Mouse (Mus musculus) MEL (cell line): ENCODE data around the gene Sdc3. TPM values are rescaled to one million over a fixed set of nuclear protein-coding genes. Genes with fewer than 3 reads are reported as not detected.

Experiments used
- DNase-seq: peaks from one replicate; pipeline ENCODE4 v3.0.0; 2011; ENCODE audit warnings: low read depth, low spot score
- H3K27ac ChIP-seq: 2 replicates; pipeline ENCODE4 v1.5.1; 2012; ENCODE audit warnings: low read depth, mild to moderate bottlenecking, control low read depth, low read length, moderate library complexity; ENCODE audit not compliant: control insufficient read depth
- H3K27me3 ChIP-seq, 2 experiments: fragments of 150-350 bp in 1 of 2; sonication (generic) in 1 of 2; 2 replicates each; pipeline ENCODE4 v1.6.1; 2012; ENCODE audit warnings: low read length in 2 of 2, mild to moderate bottlenecking in 2 of 2, improper control_type of control experiment in 1 of 2, moderate library complexity in 1 of 2; ENCODE audit not compliant: insufficient read depth in 2 of 2, control insufficient read depth in 1 of 2
- H3K36me3 ChIP-seq, 2 experiments: 2 replicates each; pipeline ENCODE4 v1.6.1; 2012 to 2014; ENCODE audit warnings: low read length in 2 of 2, improper control_type of control experiment in 1 of 2, inconsistent platforms in 1 of 2, mild to moderate bottlenecking in 1 of 2; ENCODE audit not compliant: insufficient read depth in 2 of 2, control insufficient read depth in 1 of 2
- H3K4me1 ChIP-seq, 2 experiments: fragments of 150-350 bp in 1 of 2; sonication (generic) in 1 of 2; 2 replicates each; pipeline ENCODE4 v1.6.1; 2012; ENCODE audit warnings: low read length in 2 of 2, improper control_type of control experiment in 1 of 2, mild to moderate bottlenecking in 1 of 2; ENCODE audit not compliant: insufficient read depth in 2 of 2, control insufficient read depth in 1 of 2
- H3K4me3 ChIP-seq, 2 experiments: fragments of 150-350 bp in 1 of 2; sonication (generic) in 1 of 2; 2 replicates each; pipeline ENCODE4 v1.5.1; 2012; ENCODE audit warnings: low read depth in 2 of 2, low read length in 2 of 2, mild to moderate bottlenecking in 2 of 2, moderate library complexity in 2 of 2, control low read depth in 1 of 2, improper control_type of control experiment in 1 of 2; ENCODE audit not compliant: control insufficient read depth in 1 of 2, insufficient read depth in 1 of 2
- H3K79me2 ChIP-seq: 2 replicates; pipeline ENCODE4 v1.6.1; 2012; ENCODE audit warnings: mild to moderate bottlenecking, low read length, moderate library complexity; ENCODE audit not compliant: control insufficient read depth, poor library complexity, insufficient read depth
- H3K9ac ChIP-seq: 2 replicates; pipeline ENCODE4 v1.6.1; 2012; ENCODE audit warnings: low read depth, mild to moderate bottlenecking, control low read depth, low read length, moderate library complexity; ENCODE audit not compliant: control insufficient read depth, poor library complexity, severe bottlenecking
- H3K9me3 ChIP-seq: fragments of 150-350 bp; sonication (generic); replicated peaks from 2 replicates; pipeline ENCODE4 v1.6.1; 2012; ENCODE audit warnings: mild to moderate bottlenecking, low read length, improper control_type of control experiment, moderate library complexity; ENCODE audit not compliant: insufficient read depth
- BHLHE40 ChIP-seq: IDR thresholded peaks from 2 replicates; pipeline ENCODE4 v1.6.1; 2012; ENCODE audit warnings: low read depth, mild to moderate bottlenecking, inconsistent platforms, low read length, improper control_type of control experiment, borderline replicate concordance
- CHD1 ChIP-seq: IDR thresholded peaks from 2 replicates; pipeline ENCODE4 v1.6.1; 2012; ENCODE audit warnings: low read depth, mild to moderate bottlenecking, inconsistent platforms, low read length, improper control_type of control experiment
- CTCF ChIP-seq, 3 experiments: IDR thresholded peaks in 2 of 3; conservative IDR thresholded peaks in 1 of 3; 2 replicates each; pipeline ENCODE4 v1.5.1; 2011 to 2012; ENCODE audit warnings: low read length in 3 of 3, low read depth in 2 of 3, mild to moderate bottlenecking in 2 of 3, improper control_type of control experiment in 1 of 3, inconsistent platforms in 1 of 3, mixed read lengths in 1 of 3, moderate library complexity in 1 of 3; ENCODE audit not compliant: control insufficient read depth in 1 of 3, insufficient read depth in 1 of 3, poor library complexity in 1 of 3, severe bottlenecking in 1 of 3
- E2F4 ChIP-seq: IDR thresholded peaks from 2 replicates; pipeline ENCODE4 v1.6.1; 2011; ENCODE audit warnings: low read depth, low read length, improper control_type of control experiment, borderline replicate concordance
- ELF1 ChIP-seq: IDR thresholded peaks from 2 replicates; pipeline ENCODE4 v1.6.1; 2014; ENCODE audit warnings: low read depth, mild to moderate bottlenecking, inconsistent platforms, low read length, improper control_type of control experiment, moderate library complexity
- ETS1 ChIP-seq: IDR thresholded peaks from 2 replicates; pipeline ENCODE4 v1.6.1; 2012; ENCODE audit warnings: low read depth, mild to moderate bottlenecking, inconsistent platforms, low read length, improper control_type of control experiment, moderate library complexity
- JUND ChIP-seq: IDR thresholded peaks from 2 replicates; pipeline ENCODE4 v1.6.1; 2011; ENCODE audit warnings: low read depth, mild to moderate bottlenecking, improper control_type of control experiment, low read length
- KAT2A ChIP-seq: conservative IDR thresholded peaks from 2 replicates; pipeline ENCODE4 v1.6.1; 2012; ENCODE audit warnings: low read depth, low read length, improper control_type of control experiment, inconsistent platforms
- MAFK ChIP-seq: IDR thresholded peaks from 2 replicates; pipeline ENCODE4 v1.6.1; 2011; ENCODE audit warnings: low read depth, mild to moderate bottlenecking, low read length, improper control_type of control experiment, borderline replicate concordance
- NRF1 ChIP-seq: IDR thresholded peaks from 2 replicates; pipeline ENCODE4 v1.6.1; 2014; ENCODE audit warnings: low read depth, mild to moderate bottlenecking, inconsistent platforms, low read length, improper control_type of control experiment, moderate library complexity; ENCODE audit not compliant: poor library complexity, insufficient read depth, severe bottlenecking
- RCOR1 ChIP-seq: IDR thresholded peaks from 2 replicates; pipeline ENCODE4 v1.6.1; 2012; ENCODE audit warnings: low read depth, mild to moderate bottlenecking, inconsistent platforms, low read length, improper control_type of control experiment
- TAL1 ChIP-seq: IDR thresholded peaks from 2 replicates; pipeline ENCODE4 v1.6.1; 2012; ENCODE audit warnings: mild to moderate bottlenecking, inconsistent platforms, low read length, moderate library complexity, mixed read lengths
- TCF12 ChIP-seq: IDR thresholded peaks from 2 replicates; pipeline ENCODE4 v1.6.1; 2014; ENCODE audit warnings: low read depth, mild to moderate bottlenecking, inconsistent platforms, low read length, improper control_type of control experiment, moderate library complexity
- UBTF ChIP-seq: IDR thresholded peaks from 2 replicates; pipeline ENCODE4 v1.6.1; 2012; ENCODE audit warnings: low read depth, mild to moderate bottlenecking, inconsistent platforms, low read length, improper control_type of control experiment, moderate library complexity, borderline replicate concordance; ENCODE audit not compliant: insufficient read depth
- USF1 ChIP-seq: IDR thresholded peaks from 2 replicates; pipeline ENCODE4 v1.6.1; 2014; ENCODE audit warnings: low read depth, mild to moderate bottlenecking, inconsistent platforms, low read length, improper control_type of control experiment, moderate library complexity
- USF2 ChIP-seq, 2 experiments: IDR thresholded peaks; 2 replicates each; pipeline ENCODE4 v1.6.1; 2011 to 2012; ENCODE audit warnings: improper control_type of control experiment in 2 of 2, low read length in 2 of 2, borderline replicate concordance in 1 of 2, inconsistent platforms in 1 of 2, low read depth in 1 of 2, mild to moderate bottlenecking in 1 of 2; ENCODE audit not compliant: insufficient read depth in 1 of 2
- ZNF384 ChIP-seq: IDR thresholded peaks from 2 replicates; pipeline ENCODE4 v1.6.1; 2012; ENCODE audit warnings: low read depth, mild to moderate bottlenecking, inconsistent platforms, low read length, improper control_type of control experiment
- polyA plus RNA-seq, 2 experiments: library from polyadenylated mRNA; stranded (reverse) in 1 of 2; unstranded in 1 of 2; fragments of >175 nt in 1 of 2; fragments of >200 nt in 1 of 2; gene quantifications; 2 replicates each; pipeline versions ENCODE4 v1.2.1 to v1.2.4; 2012; ENCODE audit warnings: low replicate concordance in 2 of 2, low read depth in 1 of 2; ENCODE audit not compliant: insufficient read length in 2 of 2, insufficient read depth in 1 of 2, missing spikeins in 1 of 2
- total RNA-seq: library from RNA; depleted of rRNA; stranded (reverse); fragments of 300-350 nt; gene quantifications from 2 replicates; pipeline ENCODE4 v1.2.3, GENCODE M21; 2012

The Sdc3 gene
- total and polyA plus RNA-seq, 3 experiments: 0.46 to 6.7 TPM; not detected in 1

DNA sequence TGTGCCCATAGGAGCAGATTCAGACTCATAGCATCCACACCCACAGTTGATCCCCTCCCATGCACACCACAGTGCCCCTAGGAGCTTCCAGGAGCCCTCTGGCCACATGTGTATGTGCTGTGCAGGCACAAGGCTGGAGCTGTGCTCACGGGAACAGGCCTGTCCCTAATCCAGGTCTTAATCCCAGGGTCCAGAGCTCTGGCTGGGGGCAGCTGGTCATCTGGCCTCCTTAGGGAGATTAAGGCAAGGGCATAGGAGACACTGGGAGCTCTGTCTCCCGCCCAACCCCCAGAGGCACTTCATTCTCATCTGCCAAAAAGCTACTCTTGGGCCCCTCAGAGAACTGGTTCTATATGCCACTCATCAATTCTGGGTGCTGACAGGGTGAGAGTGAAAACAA is 11.3 kb downstream of the Sdc3 start:
- Histone ChIP-seq H3K79me2 (no peaks in the 10 kb centered on the region), H3K27ac (no peak overlapping the region), H3K36me3 (no peaks in the 10 kb centered on the region), H3K9me3 (no peaks in the 10 kb centered on the region), H3K4me3 (no peak overlapping the region), H3K9ac (no peak overlapping the region), H3K27me3 (no peaks in the 10 kb centered on the region)
- DNase-seq: no peak
- TF ChIP-seq NRF1 (no peak), MAFK (no peak), TAL1 (no peak), ELF1 (no peak), CHD1 (no peak), E2F4 (no peak), USF2 (IDR thresholded peaks at IDR 0.05; ENCODE audit: borderline replicate concordance in 1 of 2, insufficient read depth in 1 of 2, low read depth in 1 of 2, low read length in 2 of 2) (no peak), ZNF384 (no peak), JUND (no peak), TCF12 (no peak), RCOR1 (no peak)
- TF ChIP-seq, all 39 proteins: peak for 0
- H3K4me1 ChIP-seq: no peaks in the 10 kb centered on the region

DNA sequence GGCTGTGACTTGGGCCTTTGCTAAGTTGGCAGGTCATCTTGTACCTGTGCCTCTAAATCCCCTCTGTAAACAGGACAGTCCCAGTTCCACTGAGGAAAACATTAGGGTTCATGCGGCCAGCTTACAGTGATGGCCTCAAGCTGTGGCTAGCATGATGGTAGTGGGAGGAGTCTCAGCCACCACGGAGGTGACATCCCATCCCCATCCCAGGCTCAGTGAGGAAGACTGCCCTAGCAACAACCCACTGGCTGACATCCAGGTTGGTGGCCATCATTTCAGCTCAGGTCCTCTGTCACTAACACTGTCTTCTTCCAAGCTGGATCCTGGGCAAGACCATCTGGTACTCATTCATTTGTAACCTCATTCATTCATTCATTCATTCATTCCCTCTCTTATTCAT is 12.0 kb downstream of the Sdc3 start:
- H3K27me3 ChIP-seq: no peaks in the 10 kb centered on the region

DNA sequence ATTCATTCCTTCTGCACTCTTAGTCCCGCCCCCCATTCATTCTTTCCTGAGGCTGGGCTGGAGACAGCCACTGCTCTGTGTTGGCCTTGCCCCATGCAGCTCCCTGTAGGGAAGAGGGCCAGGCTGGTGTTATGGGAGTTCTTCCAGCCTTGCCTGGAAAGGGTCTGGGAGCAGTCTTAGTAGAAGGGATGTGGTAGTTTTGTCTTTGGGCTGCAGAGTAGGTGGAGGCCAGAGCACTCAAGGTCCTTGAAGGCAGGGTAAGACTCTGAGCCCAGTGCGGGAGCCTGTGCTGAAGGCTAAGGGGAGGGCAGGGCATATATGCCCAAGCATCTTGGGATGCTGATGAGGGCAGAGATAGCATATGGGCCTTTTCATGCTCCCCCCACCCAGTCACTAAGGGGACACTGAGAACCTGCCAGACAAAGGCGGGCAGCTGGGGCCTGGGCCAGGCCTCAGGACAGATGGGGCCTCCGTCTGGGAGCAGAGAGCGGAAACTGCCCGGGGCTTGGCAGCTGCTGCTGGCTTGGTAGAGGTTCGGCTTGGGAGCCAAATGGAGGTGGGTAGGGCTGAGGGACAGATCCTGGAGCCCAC is 12.5 kb downstream of the Sdc3 start:
- no peak overlapping the region for H3K9ac ChIP-seq
- H3K4me1 ChIP-seq: no peaks in the 10 kb centered on the region
- no peak for DNase-seq
- no peaks in the 10 kb centered on the region for H3K27me3 ChIP-seq
- no peaks in the 10 kb centered on the region for H3K9me3 ChIP-seq
- no peak overlapping the region for H3K4me3 ChIP-seq
- H3K27ac ChIP-seq: no peak overlapping the region
- no peaks in the 10 kb centered on the region for H3K79me2 ChIP-seq
- no peaks in the 10 kb centered on the region for H3K36me3 ChIP-seq
- TF ChIP-seq BHLHE40 (no peak), NRF1 (no peak), UBTF (no peak), KAT2A (no peak), USF1 (no peak), TCF12 (no peak), CTCF (IDR thresholded peaks at IDR 0.05 in 2 of 3, conservative IDR thresholded peaks at IDR 0.05 in 1 of 3; ENCODE audit: control insufficient read depth in 1 of 3, insufficient read depth in 1 of 3, low read depth in 2 of 3, low read length in 3 of 3, poor library complexity in 1 of 3, severe bottlenecking in 1 of 3) (no peak)

More for the DNA sequence above, 12.0 kb downstream of the Sdc3 start:
- Histone ChIP-seq H3K79me2 (no peaks in the 10 kb centered on the region), H3K9me3 (no peaks in the 10 kb centered on the region), H3K27ac (no peak overlapping the region), H3K9ac (no peak overlapping the region), H3K4me3 (no peak overlapping the region), H3K4me1 (no peaks in the 10 kb centered on the region), H3K36me3 (no peaks in the 10 kb centered on the region)
- DNase-seq: no peak
- TF ChIP-seq ETS1: no peak
